Mouse (Mus musculus) CH12.LX (cell line): Measurements from ENCODE around the gene Hoxc5. TPM values are rescaled to one million over a fixed set of nuclear protein-coding genes. Genes with fewer than 3 reads are reported as not detected.

Experiments
- DNase-seq: peaks from one replicate; pipeline ENCODE4 v3.0.0-alpha.2; 2013; ENCODE audit errors: extremely low read depth
- H3K27ac ChIP-seq: 2 replicates; pipeline ENCODE4 v1.5.1; 2012; ENCODE audit warnings: low read depth, mild to moderate bottlenecking, control low read depth, moderate library complexity; ENCODE audit not compliant: insufficient read depth
- H3K27me3 ChIP-seq: replicated peaks from 2 replicates; pipeline ENCODE3; 2012; ENCODE audit warnings: inconsistent platforms
- H3K36me3 ChIP-seq, 2 experiments: replicated peaks in 1 of 2; 2 replicates each; pipeline versions ENCODE3 to v1.6.1; 2012; ENCODE audit warnings: inconsistent platforms in 1 of 2, low read length in 1 of 2, mild to moderate bottlenecking in 1 of 2, mixed read lengths in 1 of 2, moderate library complexity in 1 of 2; ENCODE audit not compliant: control insufficient read depth in 1 of 2, insufficient read depth in 1 of 2
- H3K4me1 ChIP-seq, 2 experiments: 2 replicates each; pipeline ENCODE4 v1.6.1; 2012; ENCODE audit warnings: inconsistent platforms in 1 of 2, moderate library complexity in 1 of 2; ENCODE audit not compliant: insufficient read depth in 2 of 2, control insufficient read depth in 1 of 2
- H3K4me2 ChIP-seq: 2 replicates; pipeline ENCODE4 v1.6.1; 2012; ENCODE audit warnings: low read depth, mild to moderate bottlenecking, control low read depth; ENCODE audit not compliant: poor library complexity, insufficient read depth, severe bottlenecking
- H3K4me3 ChIP-seq, 3 experiments: fragments of 150-350 bp in 1 of 3; sonication (generic) in 1 of 3; replicated peaks in 1 of 3; 2 replicates each; pipeline versions ENCODE3 to v1.5.1; 2011 to 2012; ENCODE audit warnings: low read depth in 2 of 3, low read length in 2 of 3, mild to moderate bottlenecking in 2 of 3, moderate library complexity in 2 of 3, control low read depth in 1 of 3, improper control_type of control experiment in 1 of 3, inconsistent platforms in 1 of 3, mixed read lengths in 1 of 3; ENCODE audit not compliant: poor library complexity in 1 of 3
- H3K79me2 ChIP-seq: replicated peaks from 2 replicates; pipeline ENCODE4 v1.6.1; 2012; ENCODE audit warnings: mild to moderate bottlenecking, moderate library complexity; ENCODE audit not compliant: control insufficient read depth, poor library complexity, insufficient read depth, severe bottlenecking; ENCODE audit errors: extremely low read depth
- H3K9ac ChIP-seq: 2 replicates; pipeline ENCODE4 v1.6.1; 2012; ENCODE audit warnings: low read depth, mild to moderate bottlenecking, control low read depth, moderate library complexity; ENCODE audit not compliant: insufficient read depth
- H3K9me3 ChIP-seq: replicated peaks from 2 replicates; pipeline ENCODE3; 2012; ENCODE audit warnings: low read length, inconsistent platforms, mixed read lengths
- BHLHE40 ChIP-seq: IDR thresholded peaks from 2 replicates; pipeline ENCODE4 v1.6.1; 2011; ENCODE audit warnings: mild to moderate bottlenecking, low read depth, low read length, improper control_type of control experiment
- CHD1 ChIP-seq: IDR thresholded peaks from 2 replicates; pipeline ENCODE4 v1.6.1; 2012; ENCODE audit warnings: low read depth, low read length, improper control_type of control experiment, inconsistent platforms
- ELF1 ChIP-seq: IDR thresholded peaks from 2 replicates; pipeline ENCODE4 v1.6.1; 2014; ENCODE audit warnings: low read depth, mild to moderate bottlenecking, inconsistent platforms, low read length, improper control_type of control experiment
- EP300 ChIP-seq: IDR thresholded peaks from 2 replicates; pipeline ENCODE4 v1.6.1; 2011; ENCODE audit warnings: low read length, improper control_type of control experiment
- ETS1 ChIP-seq: conservative IDR thresholded peaks from 2 replicates; pipeline ENCODE4 v1.6.1; 2012; ENCODE audit warnings: low read depth, mild to moderate bottlenecking, inconsistent platforms, low read length, improper control_type of control experiment, moderate library complexity
- GABPA ChIP-seq: IDR thresholded peaks from 2 replicates; pipeline ENCODE4 v1.6.1; 2012; ENCODE audit warnings: low read depth, low read length, improper control_type of control experiment, inconsistent platforms; ENCODE audit not compliant: insufficient replicate concordance
- IRF4 ChIP-seq: IDR thresholded peaks from 2 replicates; pipeline ENCODE4 v1.6.1; 2014; ENCODE audit warnings: low read depth, mild to moderate bottlenecking, inconsistent platforms, low read length, improper control_type of control experiment
- JUND ChIP-seq: conservative IDR thresholded peaks from 2 replicates; pipeline ENCODE4 v1.6.1; 2011; ENCODE audit warnings: low read depth, low read length, improper control_type of control experiment
- MAX ChIP-seq: IDR thresholded peaks from 2 replicates; pipeline ENCODE4 v1.6.1; 2011; ENCODE audit warnings: low read length, improper control_type of control experiment
- MAZ ChIP-seq: IDR thresholded peaks from 2 replicates; pipeline ENCODE4 v1.6.1; 2012; ENCODE audit warnings: low read depth, mild to moderate bottlenecking, inconsistent platforms, low read length, improper control_type of control experiment, moderate library complexity
- MEF2A ChIP-seq: IDR thresholded peaks from 2 replicates; pipeline ENCODE4 v1.6.1; 2014; ENCODE audit warnings: low read depth, mild to moderate bottlenecking, inconsistent platforms, low read length, improper control_type of control experiment, borderline replicate concordance
- MXI1 ChIP-seq: IDR thresholded peaks from 2 replicates; pipeline ENCODE4 v1.6.1; 2011; ENCODE audit warnings: mild to moderate bottlenecking, low read depth, low read length, improper control_type of control experiment
- NELFE ChIP-seq: IDR thresholded peaks from 2 replicates; pipeline ENCODE4 v1.6.1; 2011; ENCODE audit warnings: low read depth, low read length, improper control_type of control experiment
- NRF1 ChIP-seq: IDR thresholded peaks from 2 replicates; pipeline ENCODE4 v1.6.1; 2014; ENCODE audit warnings: low read depth, mild to moderate bottlenecking, inconsistent platforms, low read length, improper control_type of control experiment, moderate library complexity
- POLR2A ChIP-seq: IDR thresholded peaks from 2 replicates; pipeline ENCODE4 v1.6.1; 2011; ENCODE audit warnings: low read depth, mild to moderate bottlenecking, improper control_type of control experiment, low read length
- POLR2AphosphoS2 ChIP-seq: IDR thresholded peaks from 2 replicates; pipeline ENCODE4 v1.6.1; 2011; ENCODE audit warnings: low read depth, low read length, improper control_type of control experiment
- TBP ChIP-seq: conservative IDR thresholded peaks from 2 replicates; pipeline ENCODE4 v1.6.1; 2011; ENCODE audit warnings: low read depth, low read length, improper control_type of control experiment
- USF1 ChIP-seq: IDR thresholded peaks from 2 replicates; pipeline ENCODE4 v1.6.1; 2014; ENCODE audit warnings: low read depth, mild to moderate bottlenecking, inconsistent platforms, low read length, improper control_type of control experiment
- USF2 ChIP-seq: conservative IDR thresholded peaks from 2 replicates; pipeline ENCODE4 v1.6.1; 2011; ENCODE audit warnings: low read depth, low read length, improper control_type of control experiment
- ZC3H11A ChIP-seq: IDR thresholded peaks from 2 replicates; pipeline ENCODE4 v1.6.1; 2012; ENCODE audit warnings: low read depth, mild to moderate bottlenecking, inconsistent platforms, low read length, improper control_type of control experiment
- dilution Hi-C: fragments of 300-500 bp; cut with MboI; formaldehyde crosslinking; loops from 2 replicates; pipeline ENCODE4 v1.14.3; 2020; ENCODE audit warnings: low sequenced_read_pairs; ENCODE audit not compliant: extremely low pct_unique_long_range_greater_than_20kb, extremely low pct_ligation_motif_present
- in situ Hi-C: fragments of 300-500 bp; cut with MboI; formaldehyde crosslinking; loops from 3 replicates; pipeline ENCODE4 v1.14.3; 2019; ENCODE audit warnings: low sequenced_read_pairs, low pct_ligation_motif_present, low pct_unique_long_range_greater_than_20kb, mixed read lengths
- polyA plus RNA-seq: library from polyadenylated mRNA; unstranded; fragments of >175 nt; gene quantifications from 2 replicates; pipeline ENCODE4 v1.2.1, GENCODE M21; 2012; ENCODE audit warnings: low read depth; ENCODE audit not compliant: insufficient read length
- total RNA-seq, 2 experiments: library from RNA; depleted of rRNA; stranded (reverse); fragments of 300-350 nt in 1 of 2; fragments of >200 nt in 1 of 2; gene quantifications; 2 replicates each; pipeline ENCODE4 v1.2.3; 2012 to 2014

Gene Hoxc5
- total and polyA plus RNA-seq, 3 experiments = 0.15 to 0.16 TPM; not detected in 1

GRCm38 (mm10) chr15:102963259-102963658, 4.0 kb upstream of the Hoxc5 start:
- H3K36me3 ChIP-seq = no peaks in the 10 kb centered on the region

DNA sequence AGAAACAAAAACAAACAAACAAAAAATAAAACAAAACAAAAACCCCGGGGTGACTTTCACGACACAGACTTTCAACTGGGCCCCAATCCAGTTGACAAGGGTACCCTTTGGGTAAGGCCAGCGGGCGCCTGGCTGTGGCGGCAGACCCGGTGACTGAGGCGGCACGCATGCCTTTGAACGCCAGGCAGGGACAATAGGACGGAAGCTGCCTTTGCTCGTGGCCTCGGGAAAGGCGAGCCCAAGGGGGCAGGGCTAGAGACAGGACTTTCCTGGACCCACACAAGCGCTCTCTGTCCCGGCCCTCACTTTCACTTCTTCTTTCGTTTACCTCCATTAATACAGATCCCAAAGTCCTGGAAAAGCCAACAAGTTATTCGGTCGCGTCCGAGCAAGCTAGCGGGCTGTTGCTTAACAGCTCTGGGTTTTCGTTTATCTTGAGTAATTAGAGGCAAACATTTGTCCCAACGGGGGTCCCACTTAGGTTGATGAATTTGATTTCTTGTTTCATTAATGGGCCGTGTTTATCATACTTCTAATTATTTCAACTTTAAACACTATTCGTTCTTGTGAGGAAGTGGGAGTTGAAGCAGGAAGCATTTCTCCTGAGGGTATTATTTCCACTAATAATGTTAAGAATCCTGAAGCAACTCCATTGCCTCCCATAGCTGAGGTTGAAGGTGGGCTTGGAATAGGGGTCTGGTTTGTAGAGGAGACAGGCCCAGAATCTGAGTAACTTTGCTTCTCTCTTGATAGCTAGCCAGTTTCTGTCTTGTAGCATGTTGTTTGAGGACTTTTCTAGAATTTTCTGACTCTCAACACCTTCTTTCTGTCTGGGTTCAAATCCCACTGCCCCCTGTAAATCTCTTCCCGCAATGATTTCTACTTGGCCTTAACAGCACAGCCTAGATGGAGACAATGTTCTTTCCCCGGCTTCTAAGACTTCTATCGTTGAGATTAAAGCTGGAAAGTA, 3.3 kb upstream of the Hoxc5 start:
- no peaks in the 10 kb centered on the region for H3K79me2 ChIP-seq
- H3K27me3 ChIP-seq = peaks cover 93% of the 10 kb centered on the region
- no peak for DNase-seq
- no peaks in the 10 kb centered on the region for H3K9me3 ChIP-seq
- H3K4me3 ChIP-seq = no peak overlapping the region
- H3K27ac ChIP-seq = no peak overlapping the region
- peaks cover 6 to 32% of the 10 kb centered on the region in 2 experiments for H3K4me1 ChIP-seq
- TF ChIP-seq ETS1 (no peak), ELF1 (no peak), USF1 (no peak), MEF2A (0 out of 2 replicates have a peak, but pooled peaks have one; percentile 37), IRF4 (peak; percentile 79), MAZ (0 out of 2 replicates have a peak, but pooled peaks have one; percentile 13), ZC3H11A (no peak), MAX (0 out of 2 replicates have a peak, but pooled peaks have one; percentile 18), EP300 (peak; percentile 36), MXI1 (peak; percentile 29; the same call in 1 of the 2 replicates), NRF1 (0 out of 2 replicates have a peak, but pooled peaks have one; percentile 20), GABPA (no peak)
- dilution Hi-C loops = no loop called here
- H3K4me2 ChIP-seq = peak overlapping the region; percentile 79
- in situ Hi-C loops = no loop called here
- H3K36me3 ChIP-seq = no peaks in the 10 kb centered on the region
- peak overlapping the region; percentile 7 for H3K9ac ChIP-seq

More at GRCm38 (mm10) chr15:102963259-102963658, 4.0 kb upstream of the Hoxc5 start:
- Histone ChIP-seq H3K4me1 (peaks cover 3 to 32% of the 10 kb centered on the region in 2 experiments), H3K79me2 (no peaks in the 10 kb centered on the region), H3K9ac (peak overlapping the region; percentile 7), H3K27ac (no peak overlapping the region), H3K27me3 (peaks cover 93% of the 10 kb centered on the region), H3K9me3 (no peaks in the 10 kb centered on the region), H3K4me3 (no peak overlapping the region), H3K4me2 (peak overlapping the region; percentile 79)
- in situ Hi-C loops = no loop called here
- DNase-seq = no peak
- dilution Hi-C loops = no loop called here
- TF ChIP-seq USF2 (no peak), POLR2A (no peak), NELFE (no peak), JUND (no peak), POLR2AphosphoS2 (no peak), CHD1 (no peak), TBP (no peak), BHLHE40 (no peak), USF1 (no peak), ELF1 (no peak), ZC3H11A (no peak)
